Mouse (Mus musculus): Measurements from ENCODE around the gene Zc3h10. TPM values are rescaled to one million over a fixed set of nuclear protein-coding genes. Genes with fewer than 3 reads are reported as not detected.
"Not testable (repeated sequence)": the region's sequence is repeated elsewhere in the genome, so short reads cannot be mapped to it uniquely, and the experiment has no call there.

Zc3h10 gene
- polyA plus RNA-seq, 1 experiment from 2014 or later = 16.6 TPM

GRCm38 (mm10) chr10:128556963-128557362 is 9.4 kb upstream of the Zc3h10 start:
- Histone ChIP-seq H3K9ac (replicated peaks; ENCODE audit: low read length) (no peak overlapping the region), H3K4me2 (replicated peaks; ENCODE audit: low read depth, low read length) (no peak overlapping the region), H3K4me1 (ENCODE audit: insufficient read depth, low read length) (no peaks in the 10 kb centered on the region), H3K36me3 (ENCODE audit: insufficient read depth, low read length) (peaks cover 49% of the 10 kb centered on the region), H3K27ac (ENCODE audit: low read length) (no peak overlapping the region), H3K4me3 (ENCODE audit: low read length) (no peak overlapping the region), H3K9me3 (ENCODE audit: low read length) (no peaks in the 10 kb centered on the region), H3K27me3 (ENCODE audit: insufficient read depth, low read length) (no peaks in the 10 kb centered on the region)
- WGBS = 91% methylated on average over 6 of the region's 6 CpGs
- ATAC-seq (ENCODE audit: low FRiP score, low TSS enrichment) = no peak

DNA sequence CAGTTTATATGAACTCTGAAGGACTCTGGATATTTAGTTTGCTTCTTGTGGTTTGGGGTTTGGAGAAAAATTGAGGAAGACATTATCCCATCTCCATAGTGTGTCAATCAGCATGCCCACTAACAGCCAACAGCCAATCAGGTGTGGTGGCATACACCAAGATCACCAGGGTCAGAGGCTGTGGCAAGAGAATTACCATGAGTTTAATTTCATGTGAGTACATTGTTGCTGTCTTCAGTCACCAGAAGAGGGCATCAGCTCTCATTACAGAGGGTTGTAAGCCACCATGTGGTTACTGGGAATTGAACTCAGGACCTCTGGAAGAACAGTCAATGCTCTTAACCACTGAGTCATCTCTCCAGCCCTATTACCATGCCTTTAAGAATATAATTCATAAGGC is 8.7 kb upstream of the Zc3h10 start:
- Histone ChIP-seq H3K4me3 (ENCODE audit: low read length) (no peak overlapping the region), H3K9me3 (ENCODE audit: low read length) (no peaks in the 10 kb centered on the region), H3K4me1 (ENCODE audit: insufficient read depth, low read length) (no peaks in the 10 kb centered on the region), H3K27ac (ENCODE audit: low read length) (no peak overlapping the region), H3K4me2 (replicated peaks; ENCODE audit: low read depth, low read length) (no peak overlapping the region), H3K9ac (replicated peaks; ENCODE audit: low read length) (no peak overlapping the region), H3K27me3 (ENCODE audit: insufficient read depth, low read length) (no peaks in the 10 kb centered on the region), H3K36me3 (ENCODE audit: insufficient read depth, low read length) (peaks cover 42% of the 10 kb centered on the region)
- no peak for ATAC-seq (ENCODE audit: low FRiP score, low TSS enrichment)

DNA sequence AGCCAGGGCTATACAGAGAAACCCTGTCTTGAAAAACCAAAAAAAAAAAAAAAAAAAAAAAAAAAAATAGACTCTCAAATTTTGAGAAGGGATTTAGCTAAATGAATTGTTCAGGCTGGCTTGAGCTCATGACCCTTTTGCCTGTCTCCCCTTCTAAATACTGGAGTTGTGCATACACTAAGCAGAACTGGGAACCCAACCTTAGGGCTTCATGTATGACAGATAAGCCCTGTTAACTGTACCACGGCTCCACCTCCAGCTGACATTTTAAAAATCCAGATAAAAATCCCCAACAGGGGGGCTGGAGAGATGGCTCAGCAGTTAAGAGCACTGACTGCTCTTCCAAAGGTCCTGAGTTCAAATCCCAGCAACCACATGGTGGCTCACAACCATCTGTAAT is 8.0 kb upstream of the Zc3h10 start:
- not testable (repeated sequence) for H3K9ac ChIP-seq (replicated peaks; ENCODE audit: low read length); H3K4me3 ChIP-seq (ENCODE audit: low read length); ATAC-seq (ENCODE audit: low FRiP score, low TSS enrichment); H3K27me3 ChIP-seq (ENCODE audit: insufficient read depth, low read length); H3K27ac ChIP-seq (ENCODE audit: low read length); H3K4me1 ChIP-seq (ENCODE audit: insufficient read depth, low read length); H3K9me3 ChIP-seq (ENCODE audit: low read length); H3K4me2 ChIP-seq (replicated peaks; ENCODE audit: low read depth, low read length)
- 95% methylated on average over 1 of the region's 1 CpGs for WGBS
- peaks cover 36% of the 10 kb centered on the region for H3K36me3 ChIP-seq (ENCODE audit: insufficient read depth, low read length)

DNA sequence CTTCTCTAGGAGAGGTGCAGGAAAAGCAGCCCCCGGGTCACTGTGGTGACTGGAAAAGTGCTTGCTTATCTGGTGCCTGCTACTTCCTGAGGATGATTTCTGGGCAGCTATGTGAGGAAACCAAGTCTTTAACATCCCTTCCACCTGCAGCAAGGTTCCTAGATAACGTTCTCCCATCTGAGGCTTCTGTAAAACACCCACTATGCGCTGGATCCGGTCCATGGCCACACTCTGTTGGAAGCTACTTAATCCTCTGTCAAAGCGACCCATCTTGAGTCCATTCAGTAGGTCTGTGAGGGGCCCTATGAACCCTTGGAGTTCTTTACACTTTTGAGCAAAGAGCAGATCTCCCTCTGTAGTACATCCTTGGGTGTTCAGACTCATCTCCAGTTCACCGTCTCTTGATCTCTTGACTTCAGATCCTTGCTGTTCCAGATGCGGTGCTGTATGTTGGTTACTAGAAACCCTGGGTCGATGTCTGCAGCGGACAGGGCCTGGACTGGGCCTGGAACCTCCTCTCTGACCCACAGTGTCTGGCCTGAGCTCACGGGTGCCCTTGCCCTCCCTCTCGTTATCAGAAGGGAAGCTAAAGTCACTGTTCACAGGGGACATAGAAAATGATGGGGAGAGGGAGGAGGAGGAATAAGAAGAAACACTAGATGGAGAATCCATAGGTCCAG is 2.7 kb upstream of the Zc3h10 start:
- H3K9me3 ChIP-seq (ENCODE audit: low read length); ATAC-seq (ENCODE audit: low FRiP score, low TSS enrichment); H3K36me3 ChIP-seq (ENCODE audit: insufficient read depth, low read length); H3K4me1 ChIP-seq (ENCODE audit: insufficient read depth, low read length); H3K27me3 ChIP-seq (ENCODE audit: insufficient read depth, low read length); H3K4me3 ChIP-seq (ENCODE audit: low read length); H3K9ac ChIP-seq (replicated peaks; ENCODE audit: low read length); H3K27ac ChIP-seq (ENCODE audit: low read length); H3K4me2 ChIP-seq (replicated peaks; ENCODE audit: low read depth, low read length): not testable (repeated sequence)
- 94% methylated on average over 11 of the region's 11 CpGs for WGBS

DNA sequence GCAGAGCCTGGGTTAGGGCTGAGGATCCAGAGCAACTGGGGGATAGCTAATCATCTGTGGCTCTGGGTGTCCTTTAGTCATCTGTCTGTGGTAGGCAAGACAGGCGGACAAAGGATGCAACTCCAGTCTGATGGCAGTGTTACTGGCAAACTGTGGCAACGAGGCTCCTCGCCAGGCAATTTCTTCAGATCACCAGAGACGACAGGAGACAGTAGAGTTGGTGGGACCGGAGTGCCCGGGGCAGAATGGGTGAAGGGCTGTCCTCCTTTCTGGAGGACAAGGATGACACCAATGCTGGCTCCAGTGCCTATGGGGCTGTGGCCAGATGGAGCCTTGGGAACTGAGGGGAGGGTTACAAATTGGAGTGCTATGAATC is 2.1 kb upstream of the Zc3h10 start:
- 59% methylated on average over 6 of the region's 6 CpGs for WGBS
- not testable (repeated sequence) for H3K4me3 ChIP-seq (ENCODE audit: low read length); H3K27ac ChIP-seq (ENCODE audit: low read length); H3K4me1 ChIP-seq (ENCODE audit: insufficient read depth, low read length); H3K9me3 ChIP-seq (ENCODE audit: low read length); ATAC-seq (ENCODE audit: low FRiP score, low TSS enrichment); H3K4me2 ChIP-seq (replicated peaks; ENCODE audit: low read depth, low read length); H3K27me3 ChIP-seq (ENCODE audit: insufficient read depth, low read length)
- H3K9ac ChIP-seq (replicated peaks; ENCODE audit: low read length) = 0 out of 2 replicates have a peak overlapping the region, but pooled peaks have one; percentile 31
- peaks cover 11% of the 10 kb centered on the region for H3K36me3 ChIP-seq (ENCODE audit: insufficient read depth, low read length)

GRCm38 (mm10) chr10:128548947-128549681 is 1.5 kb upstream of the Zc3h10 start, which contains the start of gene Rpl41:
Gene Rpl41, minus strand, starts transcription at chr10:128549305.
- Histone ChIP-seq H3K4me3 (ENCODE audit: low read length) (peak within 1 kb of the TSS; percentile 91), H3K27me3 (ENCODE audit: insufficient read depth, low read length) (no peaks in the 10 kb centered on the region), H3K9me3 (ENCODE audit: low read length) (no peaks in the 10 kb centered on the region), H3K4me1 (ENCODE audit: insufficient read depth, low read length) (peaks cover 6% of the 10 kb centered on the region), H3K27ac (ENCODE audit: low read length) (peak within 1 kb of the TSS; percentile 98), H3K4me2 (replicated peaks; ENCODE audit: low read depth, low read length) (peak within 1 kb of the TSS; percentile 63), H3K9ac (replicated peaks; ENCODE audit: low read length) (peak within 1 kb of the TSS; percentile 97), H3K36me3 (ENCODE audit: insufficient read depth, low read length) (peaks cover 17% of the 10 kb centered on the region)
- under 1% methylated on average over 31 of the region's 31 CpGs for WGBS
- ATAC-seq (ENCODE audit: low FRiP score, low TSS enrichment) = peak; percentile 90

- under 1% methylated on average over 21 of the region's 30 CpGs for WGBS
- not testable (repeated sequence) for H3K4me1 ChIP-seq (ENCODE audit: insufficient read depth, low read length); H3K9me3 ChIP-seq (ENCODE audit: low read length); H3K27me3 ChIP-seq (ENCODE audit: insufficient read depth, low read length); ATAC-seq (ENCODE audit: low FRiP score, low TSS enrichment)
- peak overlapping the region; percentile 63 for H3K4me2 ChIP-seq (replicated peaks; ENCODE audit: low read depth, low read length)
- H3K4me3 ChIP-seq (ENCODE audit: low read length) = peak overlapping the region; percentile 91
- peak overlapping the region; percentile 97 for H3K9ac ChIP-seq (replicated peaks; ENCODE audit: low read length)
- H3K36me3 ChIP-seq (ENCODE audit: insufficient read depth, low read length) = peaks cover 26% of the 10 kb centered on the region
- peak overlapping the region; percentile 98 for H3K27ac ChIP-seq (ENCODE audit: low read length)
Observed at GRCm38 (mm10) chr10:128548051-128548791, 647 bp upstream of the Zc3h10 start.

- peak overlapping the region; percentile 91 for H3K4me3 ChIP-seq (ENCODE audit: low read length)
- 19% methylated on average over 7 of the region's 7 CpGs for WGBS
- peaks cover 6% of the 10 kb centered on the region for H3K4me1 ChIP-seq (ENCODE audit: insufficient read depth, low read length)
- peak overlapping the region; percentile 95 for H3K27ac ChIP-seq (ENCODE audit: low read length)
- H3K9ac ChIP-seq (replicated peaks; ENCODE audit: low read length) = peak overlapping the region; percentile 76
- H3K4me2 ChIP-seq (replicated peaks; ENCODE audit: low read depth, low read length) = peak overlapping the region; percentile 63
- H3K36me3 ChIP-seq (ENCODE audit: insufficient read depth, low read length) = peaks cover 37% of the 10 kb centered on the region
- ATAC-seq (ENCODE audit: low FRiP score, low TSS enrichment) = no peak
- no peaks in the 10 kb centered on the region for H3K9me3 ChIP-seq (ENCODE audit: low read length)
- no peaks in the 10 kb centered on the region for H3K27me3 ChIP-seq (ENCODE audit: insufficient read depth, low read length)
Observed at GRCm38 (mm10) chr10:128546787-128547186, 787 bp downstream of the Zc3h10 start.

GRCm38 (mm10) chr10:128546361-128546760 is 1.2 kb downstream of the Zc3h10 start:
- Histone ChIP-seq H3K9me3 (ENCODE audit: low read length) (no peaks in the 10 kb centered on the region), H3K27ac (ENCODE audit: low read length) (peak overlapping the region; percentile 95), H3K9ac (replicated peaks; ENCODE audit: low read length) (peak overlapping the region; percentile 76), H3K4me2 (replicated peaks; ENCODE audit: low read depth, low read length) (peak overlapping the region; percentile 63), H3K4me1 (ENCODE audit: insufficient read depth, low read length) (peaks cover 6% of the 10 kb centered on the region), H3K27me3 (ENCODE audit: insufficient read depth, low read length) (no peaks in the 10 kb centered on the region), H3K36me3 (ENCODE audit: insufficient read depth, low read length) (peaks cover 37% of the 10 kb centered on the region), H3K4me3 (ENCODE audit: low read length) (peak overlapping the region; percentile 91)
- 11% methylated on average over 4 of the region's 4 CpGs for WGBS
- ATAC-seq (ENCODE audit: low FRiP score, low TSS enrichment) = no peak

Data from kidney, embryonic 16.5 days (tissue).